Mouse (Mus musculus) hindbrain, embryonic 16.5 days (tissue): ENCODE measurements at regions not wholly inside any gene's neighbourhood (a gene's known extent, or its start where the extent isn't known, plus 50 kb on each side); places are given as distances from the start of the nearest gene placed in this dataset.

Experiments
- ATAC-seq: fragments of 200-750 bp; cut with Nextera tagmentation; 2 replicates; pipeline ENCODE4 v1.8.0; 2017; ENCODE audit warnings: moderate TSS enrichment, moderate library complexity
- H3K27ac ChIP-seq: fragments of 300-500 bp; sonication (generic); 2 replicates; pipeline ENCODE4 v1.5.1; 2014; ENCODE audit warnings: low read depth, mild to moderate bottlenecking, control low read depth, low read length, moderate library complexity
- H3K27me3 ChIP-seq: fragments of 300-500 bp; sonication (generic); replicated peaks from 2 replicates; pipeline ENCODE4 v1.6.1; 2014; ENCODE audit warnings: low read length; ENCODE audit not compliant: control insufficient read depth, insufficient read depth
- H3K36me3 ChIP-seq: fragments of 300-500 bp; sonication (generic); 2 replicates; pipeline ENCODE4 v1.6.1; 2014; ENCODE audit warnings: mild to moderate bottlenecking, low read length, moderate library complexity, mixed read lengths; ENCODE audit not compliant: control insufficient read depth, insufficient read depth
- H3K4me1 ChIP-seq: fragments of 300-500 bp; sonication (generic); 2 replicates; pipeline ENCODE4 v1.6.1; 2014; ENCODE audit warnings: low read depth, low read length; ENCODE audit not compliant: control insufficient read depth, insufficient read depth
- H3K4me2 ChIP-seq: fragments of 300-500 bp; sonication (generic); 2 replicates; pipeline ENCODE4 v1.6.1; 2014; ENCODE audit warnings: mild to moderate bottlenecking, low read length, control low read depth, moderate library complexity
- H3K4me3 ChIP-seq: fragments of 300-500 bp; sonication (generic); 2 replicates; pipeline ENCODE4 v1.5.1; 2014; ENCODE audit warnings: mild to moderate bottlenecking, low read length, control low read depth, moderate library complexity
- H3K9ac ChIP-seq: fragments of 300-500 bp; sonication (generic); 2 replicates; pipeline ENCODE4 v1.6.1; 2014; ENCODE audit warnings: low read depth, mild to moderate bottlenecking, control low read depth, low read length, moderate library complexity
- H3K9me3 ChIP-seq: fragments of 300-500 bp; sonication (generic); 2 replicates; pipeline ENCODE4 v1.6.1; 2014; ENCODE audit warnings: mild to moderate bottlenecking, low read length, moderate library complexity; ENCODE audit not compliant: control insufficient read depth
- WGBS: fragments of 180-500 bp; shearing (Covaris S2); extraction: QIAGEN DNeasy Blood & Tissue Kit; methylation state at CpG from one replicate; pipeline ENCODE4 v1.1.7; 2014; 5-methylcytosine and 5-hydroxymethylcytosine counted together

DNA sequence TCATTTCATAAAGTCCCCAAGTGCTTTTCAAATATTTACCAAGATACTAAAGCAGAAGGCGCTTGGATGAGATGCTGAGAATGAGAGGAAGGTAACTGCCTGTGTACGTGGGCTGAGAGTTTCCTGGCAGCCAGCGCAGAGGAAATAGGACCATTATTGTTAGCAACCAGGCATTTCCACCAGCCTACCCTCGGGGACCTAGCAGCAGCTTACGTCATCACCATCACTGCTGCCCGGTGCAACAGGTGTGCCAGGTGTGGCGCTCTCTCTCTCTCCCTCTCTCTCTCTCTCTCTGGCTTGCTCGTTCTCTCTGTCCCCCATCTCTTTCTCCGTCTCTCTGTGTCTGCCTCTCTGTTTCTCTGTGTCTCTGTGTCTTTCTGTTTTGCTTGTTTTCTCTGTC is 55.1 kb upstream of the Fam222a start:
- no peak for ATAC-seq
- H3K27me3 ChIP-seq: no peaks in the 10 kb centered on the region
- H3K4me2 ChIP-seq: no peak overlapping the region
- 30% methylated on average over 9 of the region's 9 CpGs for WGBS
- no peak overlapping the region for H3K4me3 ChIP-seq
- H3K9me3 ChIP-seq: no peaks in the 10 kb centered on the region
- no peak overlapping the region for H3K27ac ChIP-seq
- H3K36me3 ChIP-seq: no peaks in the 10 kb centered on the region
- H3K4me1 ChIP-seq: peaks cover 5% of the 10 kb centered on the region
- H3K9ac ChIP-seq: no peak overlapping the region

GRCm38 (mm10) chr5:114513911-114514457 is 53.8 kb upstream of the Fam222a start:
- Histone ChIP-seq H3K27ac (no peak overlapping the region), H3K4me2 (peak overlapping the region; percentile 35), H3K27me3 (no peaks in the 10 kb centered on the region), H3K4me1 (peaks cover 5% of the 10 kb centered on the region), H3K4me3 (no peak overlapping the region), H3K9ac (peak overlapping the region; percentile 17; the same call in 1 of the 2 replicates), H3K9me3 (no peaks in the 10 kb centered on the region), H3K36me3 (no peaks in the 10 kb centered on the region)
- ATAC-seq: no peak
- 5% methylated on average over 10 of the region's 10 CpGs for WGBS

GRCm38 (mm10) chr5:114517010-114517409 is 50.8 kb upstream of the Fam222a start:
- Histone ChIP-seq H3K36me3 (no peaks in the 10 kb centered on the region), H3K27me3 (no peaks in the 10 kb centered on the region), H3K4me1 (peaks cover 9% of the 10 kb centered on the region), H3K27ac (no peak overlapping the region), H3K4me3 (no peak overlapping the region), H3K4me2 (no peak overlapping the region), H3K9me3 (no peaks in the 10 kb centered on the region), H3K9ac (no peak overlapping the region)
- WGBS: 82% methylated on average over 4 of the region's 4 CpGs
- ATAC-seq: no peak

- Histone ChIP-seq H3K36me3 (no peaks in the 10 kb centered on the region), H3K9ac (no peak overlapping the region), H3K9me3 (no peaks in the 10 kb centered on the region), H3K27ac (no peak overlapping the region), H3K4me2 (no peak overlapping the region), H3K27me3 (no peaks in the 10 kb centered on the region), H3K4me1 (peaks cover 9% of the 10 kb centered on the region), H3K4me3 (no peak overlapping the region)
- ATAC-seq: no peak
- WGBS: 96% methylated on average over 2 of the region's 2 CpGs
These were observed 49.8 kb upstream of the Fam222a start for GRCm38 (mm10) chr5:114518012-114518411.
